Mouse (Mus musculus) megakaryocyte-erythroid progenitor cell, adult 5-6 weeks (primary cell): ENCODE data around the gene Vwa7. TPM values are rescaled to one million over a fixed set of nuclear protein-coding genes. Genes with fewer than 3 reads are reported as not detected.
"Not testable (repeated sequence)": the region's sequence is repeated elsewhere in the genome, so short reads cannot be mapped to it uniquely, and the experiment has no call there.

ENCODE experiments used
- ATAC-seq: replicated peaks from 2 replicates; pipeline ENCODE4 v1.8.0; 2016; ENCODE audit warnings: mild to moderate bottlenecking, inconsistent platforms; ENCODE audit not compliant: severe bottlenecking, poor library complexity, low FRiP score, low TSS enrichment
- total RNA-seq, 2 experiments: library from RNA; stranded (forward) in 1 of 2; stranded (reverse) in 1 of 2; fragments of 200-1000, 215-1000 nt in 1 of 2; fragments of >200 nt in 1 of 2; fragmentation: Nextera tagmentation in 1 of 2; gene quantifications; 2 replicates each; pipeline ENCODE4 v1.2.3; 2014 to 2017

Gene Vwa7
- total RNA-seq, 2 experiments from 2014 or later = 0.19 to 0.31 TPM

DNA sequence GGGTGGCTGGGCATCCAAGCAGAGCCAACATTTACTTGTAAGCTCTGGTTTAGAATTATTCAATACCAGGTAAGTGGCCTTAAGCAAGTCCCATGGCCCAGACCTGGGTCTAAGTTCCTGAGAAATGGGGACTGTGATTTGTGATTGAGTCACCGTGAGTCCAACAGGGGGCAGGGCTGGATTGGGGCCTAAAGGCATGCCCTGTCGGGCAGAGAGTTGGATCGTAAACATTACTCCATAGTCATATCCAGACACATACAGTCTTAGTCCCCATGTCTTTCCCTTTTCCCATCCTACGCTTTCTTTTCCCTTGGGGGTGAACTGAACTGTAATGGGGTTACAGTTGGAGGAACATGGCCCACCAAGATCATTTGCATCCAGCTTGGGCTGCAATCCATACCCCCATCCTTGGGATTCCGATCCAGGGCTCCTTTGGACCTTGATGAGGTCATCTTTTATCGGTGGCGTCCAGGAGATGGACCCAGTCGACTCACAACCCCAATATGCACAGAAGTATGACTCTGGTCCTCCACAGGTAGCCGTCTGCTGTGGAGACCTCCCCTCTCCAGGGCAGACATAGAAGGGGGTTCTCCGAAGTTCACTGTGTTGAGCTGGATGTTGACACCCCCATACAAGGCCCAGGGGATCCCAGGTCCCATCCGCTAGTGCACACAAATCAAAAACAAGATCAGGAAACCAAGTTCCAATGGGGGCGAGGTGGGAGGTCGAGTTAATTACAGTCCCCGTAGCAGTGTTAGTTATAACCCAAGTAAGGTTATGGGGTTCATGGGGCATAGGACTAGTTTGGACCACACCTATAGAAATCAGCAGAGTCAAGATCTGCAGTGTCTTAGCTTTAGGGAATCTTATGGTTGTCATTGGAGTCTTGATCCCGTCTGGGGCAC is 17.6 kb upstream of the Vwa7 start:
- no peak for ATAC-seq

DNA sequence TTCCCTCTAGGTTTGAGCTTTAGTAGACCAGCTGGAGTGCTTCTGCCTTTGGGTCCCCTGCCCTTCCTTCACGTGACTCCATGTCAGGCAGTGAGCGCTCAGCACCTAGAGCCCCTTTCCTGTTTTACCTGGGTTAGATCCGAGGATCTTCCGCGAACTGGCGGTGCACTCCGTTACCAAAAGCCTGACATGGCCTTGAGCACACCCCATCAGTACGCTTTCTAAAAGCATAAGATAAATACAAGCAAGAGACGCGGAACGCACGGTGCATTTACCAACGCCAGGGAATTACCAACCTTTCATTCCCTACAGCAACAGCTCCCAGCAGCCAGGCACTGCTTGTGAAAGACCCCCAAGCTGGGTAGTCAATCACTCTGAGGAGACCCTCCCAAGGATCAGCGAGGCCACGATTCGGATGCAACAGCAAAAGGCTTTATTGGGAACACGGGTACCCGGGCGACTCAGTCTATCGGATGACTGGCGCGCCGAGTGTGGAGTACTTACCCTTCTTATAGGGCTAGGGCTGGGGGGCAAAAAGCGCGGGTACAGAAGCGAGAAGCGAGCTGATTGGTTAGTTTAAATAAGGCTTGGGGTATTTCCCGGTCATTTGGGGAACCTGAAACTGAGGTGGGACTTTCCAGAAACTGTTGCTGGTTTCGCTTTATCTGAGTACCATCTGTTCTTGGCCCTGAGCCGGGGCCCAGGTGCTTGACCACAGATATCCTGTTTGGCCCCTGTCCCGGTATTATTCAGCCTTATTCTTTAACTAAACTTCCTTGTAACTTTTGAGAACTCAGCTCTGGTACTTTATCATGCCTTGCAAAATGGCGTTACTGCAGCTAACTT is 16.3 kb upstream of the Vwa7 start:
- ATAC-seq = peak; percentile 20; the same call in 1 of the 2 replicates

DNA sequence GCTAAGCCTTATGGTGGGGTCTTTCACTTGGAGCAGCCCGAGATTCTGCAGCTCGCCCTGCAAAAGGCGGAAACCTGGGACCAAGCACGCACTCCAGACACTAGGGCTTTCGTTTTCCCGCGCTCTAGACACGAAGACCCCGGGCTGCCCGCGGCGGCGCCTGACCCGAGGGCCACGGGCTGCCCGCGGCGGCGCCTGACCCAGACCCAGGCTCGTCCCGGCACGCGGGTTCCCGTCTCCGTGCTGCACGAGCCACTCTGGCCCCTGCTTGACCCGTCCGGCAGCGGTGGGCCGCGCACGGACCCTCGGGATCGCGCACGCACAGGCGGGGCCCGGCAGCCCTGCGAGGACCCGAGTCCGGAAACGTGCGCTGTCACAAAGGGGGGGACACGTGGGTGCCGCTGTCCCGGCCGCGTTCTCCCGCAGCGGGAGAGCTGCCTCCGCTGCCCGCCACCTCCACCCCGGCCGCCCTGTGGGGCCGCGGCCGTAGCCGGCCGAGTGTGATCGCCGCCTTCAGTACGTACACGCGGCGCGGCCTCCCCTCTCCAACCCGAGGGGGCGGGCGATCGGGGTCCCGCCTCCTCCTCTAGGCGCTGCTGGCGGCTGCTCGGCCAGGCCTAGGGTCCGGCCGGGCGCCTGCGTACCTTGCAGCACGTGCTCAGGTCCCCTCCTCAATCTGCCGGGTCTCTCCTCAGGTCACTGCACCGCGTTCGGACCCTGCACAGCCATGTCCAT is 15.5 kb upstream of the Vwa7 start, which contains the start of gene Vars:
TSS of gene Vars (plus strand) at position 271 of the 735 bp plus-strand sequence.
- ATAC-seq = peak; percentile 23

DNA sequence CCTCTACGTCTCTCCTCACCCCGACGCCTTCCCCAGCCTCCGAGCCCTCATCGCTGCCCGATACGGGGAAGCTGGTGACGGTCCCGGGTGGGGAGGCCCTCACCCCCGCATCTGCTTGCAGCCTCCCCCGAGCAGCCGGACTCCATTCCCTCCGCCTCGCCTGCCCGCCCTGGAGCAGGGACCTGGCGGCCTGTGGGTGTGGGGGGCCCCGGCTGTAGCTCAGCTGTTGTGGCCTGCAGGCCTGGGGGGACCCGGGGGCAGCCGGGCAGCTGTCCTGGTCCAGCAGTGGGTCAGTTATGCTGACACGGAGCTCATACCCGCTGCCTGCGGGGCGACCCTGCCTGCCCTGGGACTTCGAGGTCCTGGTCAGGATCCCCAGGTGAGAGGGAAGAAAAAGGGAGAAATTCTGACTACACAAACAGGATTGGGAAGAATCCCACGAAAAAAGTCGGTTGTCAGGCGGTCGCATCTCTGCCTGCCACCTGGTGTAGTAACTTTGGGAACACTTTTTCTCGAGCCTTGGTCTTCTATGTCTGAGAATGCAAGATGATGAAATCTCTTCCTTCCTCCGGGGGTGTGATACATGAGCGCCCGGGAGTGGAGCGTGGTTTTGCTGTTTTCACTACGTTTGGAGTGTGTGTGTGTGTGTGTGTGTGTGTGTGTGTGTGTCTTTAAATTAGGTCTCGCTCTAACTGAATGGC is 14.8 kb upstream of the Vwa7 start:
- peak; percentile 5 for ATAC-seq

DNA sequence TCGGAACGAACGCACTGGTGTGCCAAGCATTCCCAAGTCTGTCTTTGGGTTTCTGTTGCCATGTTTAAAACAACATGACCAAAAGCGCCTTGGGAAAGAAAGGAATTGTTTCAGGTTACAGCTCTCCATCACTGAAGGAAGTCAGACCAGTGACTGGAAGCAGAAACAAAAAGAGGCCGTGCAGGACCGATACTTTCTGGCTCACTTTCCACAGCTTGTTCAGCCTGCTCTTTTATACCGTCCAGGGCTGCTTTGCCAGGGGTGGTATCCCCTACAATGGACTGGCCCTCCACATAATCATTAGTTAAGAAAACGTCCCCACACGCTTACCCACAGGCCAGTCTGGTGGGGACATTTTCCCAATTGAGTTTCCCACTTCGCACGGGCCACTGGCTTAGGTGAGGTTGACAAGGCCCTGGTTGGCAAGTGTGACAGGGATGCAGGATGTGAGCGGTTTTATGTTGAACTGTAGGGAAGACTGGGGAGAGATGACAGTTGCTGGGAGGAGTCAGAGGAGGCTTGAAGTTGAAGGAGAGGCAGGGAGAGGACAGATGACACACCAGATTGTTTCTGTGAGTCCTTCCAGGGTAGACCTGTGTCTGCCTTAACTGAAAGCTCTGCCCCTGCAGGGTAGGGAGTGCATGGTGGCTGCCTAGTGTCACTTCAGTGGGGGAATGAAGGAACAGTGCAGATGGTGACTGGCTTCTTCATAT is 14.1 kb upstream of the Vwa7 start:
- peak; percentile 49 for ATAC-seq

DNA sequence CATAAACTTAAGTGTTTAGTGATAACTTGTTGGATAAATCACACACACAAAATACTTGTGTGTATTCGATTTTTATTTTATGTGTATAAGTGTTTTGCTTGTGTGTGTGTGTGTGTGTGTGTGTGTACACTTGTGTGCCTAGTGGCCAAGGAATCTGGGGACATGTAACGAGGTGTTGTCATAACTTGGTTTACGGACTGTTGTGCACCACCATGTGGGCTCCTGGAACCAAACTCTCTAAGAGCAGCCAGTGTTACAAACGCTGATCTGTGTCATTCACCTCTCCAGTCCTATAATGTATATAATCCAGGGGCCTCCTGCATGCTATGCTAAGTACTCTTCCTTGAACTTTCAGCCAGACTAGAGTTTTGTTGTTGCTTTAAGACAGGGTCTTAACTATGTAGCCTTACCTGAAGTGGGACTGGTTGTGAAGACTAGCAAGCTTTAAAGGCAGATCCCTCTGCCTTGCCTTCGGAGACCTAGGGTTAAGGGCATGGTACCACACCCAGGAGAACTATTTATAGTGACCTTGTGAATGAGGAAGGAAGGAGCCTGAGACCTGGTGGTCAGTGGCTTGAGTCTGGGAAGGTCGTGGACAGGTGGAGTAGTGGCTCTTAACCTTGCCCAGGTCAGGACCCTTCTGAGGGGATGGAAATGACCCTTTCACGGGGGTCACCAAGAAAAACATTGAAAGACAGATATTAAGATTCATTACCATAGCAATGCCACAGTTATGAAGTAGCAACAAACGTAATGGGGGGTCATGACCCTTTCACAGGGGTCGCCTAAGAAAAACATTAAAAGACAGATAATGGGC is 13.1 kb upstream of the Vwa7 start:
- ATAC-seq = no peak

DNA sequence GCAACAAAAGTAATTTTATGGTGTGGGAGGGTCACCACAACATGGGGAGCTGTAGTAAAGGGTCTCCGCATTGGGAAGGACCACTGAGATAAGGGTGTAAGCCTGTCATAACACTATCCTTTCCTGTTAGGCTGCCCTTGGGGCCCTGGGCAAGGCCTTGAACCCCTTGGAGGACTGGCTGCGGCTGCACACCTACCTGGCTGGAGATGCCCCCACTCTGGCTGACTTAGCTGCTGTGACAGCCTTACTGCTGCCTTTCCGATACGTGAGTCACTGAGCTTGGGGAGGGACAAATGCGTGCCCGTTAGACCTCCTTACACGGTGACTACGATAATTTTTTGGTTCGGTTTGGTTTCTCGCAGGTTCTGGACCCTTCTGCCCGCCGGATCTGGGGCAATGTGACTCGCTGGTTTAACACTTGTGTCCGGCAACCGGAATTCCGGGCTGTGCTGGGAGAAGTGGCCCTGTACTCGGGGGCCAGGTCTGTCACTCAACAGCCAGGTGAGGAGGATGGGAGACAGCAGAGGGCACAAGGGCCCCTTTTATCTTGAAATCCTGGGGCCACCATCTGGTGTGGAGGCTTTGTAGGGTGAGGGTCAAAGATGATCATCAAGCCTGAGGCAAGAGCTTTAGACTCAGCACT is 12.2 kb upstream of the Vwa7 start:
- ATAC-seq = no peak

DNA sequence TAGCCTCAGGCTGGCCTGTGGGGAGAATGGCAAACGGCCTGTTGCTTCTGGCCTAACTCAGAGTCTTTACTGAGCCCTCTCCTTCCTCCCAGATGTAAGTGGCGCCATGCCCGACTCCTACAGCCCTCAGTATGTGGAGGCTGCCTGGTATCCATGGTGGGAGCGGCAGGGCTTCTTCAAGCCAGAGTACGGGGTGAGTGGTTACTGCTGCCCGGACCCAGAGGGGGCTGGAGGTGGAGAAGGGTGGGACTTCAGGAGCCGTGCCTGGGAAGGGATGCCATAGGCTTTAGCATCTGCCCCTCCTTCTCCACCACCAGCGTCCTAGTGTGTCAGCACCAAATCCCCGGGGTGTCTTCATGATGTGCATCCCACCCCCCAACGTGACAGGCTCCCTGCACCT is 11.2 kb upstream of the Vwa7 start:
- ATAC-seq = no peak

DNA sequence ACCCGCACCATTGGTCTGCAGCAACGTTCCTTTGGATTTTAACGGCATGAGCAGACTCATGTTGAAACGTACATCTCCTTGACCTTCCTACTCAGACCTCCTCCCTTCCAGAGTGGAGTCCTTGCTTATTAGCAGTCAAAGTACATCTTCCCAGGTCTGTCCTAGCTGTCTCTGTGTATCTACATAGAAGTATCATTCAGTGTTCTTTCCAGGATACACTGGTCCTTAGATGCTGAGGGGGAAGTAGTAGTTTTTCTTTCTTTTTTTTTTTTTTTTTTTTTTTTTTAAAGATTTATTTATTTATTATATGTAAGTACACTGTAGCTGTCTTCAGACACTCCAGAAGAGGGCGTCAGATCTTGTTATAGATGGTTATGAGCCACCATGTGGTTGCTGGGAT is 10.5 kb upstream of the Vwa7 start:
- not testable (repeated sequence) for ATAC-seq

DNA sequence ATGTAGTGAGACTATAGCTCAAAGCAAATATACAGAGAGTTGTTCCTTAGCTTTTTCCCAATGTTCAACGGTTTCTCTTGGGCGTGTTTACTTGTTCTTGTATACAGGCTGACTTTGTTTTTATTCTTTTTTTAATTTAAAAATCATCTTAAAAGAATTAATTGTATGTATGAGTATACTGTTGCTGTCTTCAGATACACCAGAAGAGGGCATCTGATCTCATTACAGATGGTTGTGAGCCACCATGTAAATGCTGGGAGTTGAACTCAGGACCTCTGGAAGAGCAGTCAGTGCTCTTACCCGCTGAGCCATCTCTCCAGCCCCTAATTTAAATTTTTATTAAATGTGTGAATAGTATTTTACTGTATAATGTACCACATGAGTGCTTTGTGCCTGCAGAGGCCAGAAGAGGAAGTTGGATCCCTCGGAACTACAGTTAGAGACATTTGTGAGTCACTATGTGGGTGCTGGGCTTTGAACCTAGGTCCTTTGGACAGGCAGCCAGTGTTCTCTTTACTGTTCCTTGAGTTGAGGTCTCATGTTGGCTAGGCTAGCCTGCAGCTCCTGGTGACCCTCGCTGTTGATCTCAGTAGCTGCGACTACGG is 8.9 kb upstream of the Vwa7 start:
- no peak for ATAC-seq

DNA sequence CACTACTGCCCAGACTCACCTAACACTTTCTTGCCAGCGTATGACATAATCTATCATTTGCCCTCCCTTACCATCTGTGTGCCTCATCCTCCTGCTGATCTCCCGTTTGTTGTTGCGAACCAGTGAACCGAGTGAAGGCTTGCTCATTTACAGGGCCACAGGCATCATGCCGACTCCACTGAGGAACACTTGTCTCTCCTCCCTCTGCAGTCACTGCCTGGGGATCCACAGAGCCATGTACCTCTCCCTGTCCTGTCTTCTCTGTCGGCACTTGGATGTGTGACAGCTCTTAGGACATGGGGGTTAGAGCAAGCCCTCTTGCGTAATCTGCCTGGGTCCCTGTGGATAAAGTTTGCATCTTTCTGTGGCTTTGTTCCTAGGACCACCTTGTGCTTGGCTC is 6.8 kb upstream of the Vwa7 start:
- no peak for ATAC-seq

DNA sequence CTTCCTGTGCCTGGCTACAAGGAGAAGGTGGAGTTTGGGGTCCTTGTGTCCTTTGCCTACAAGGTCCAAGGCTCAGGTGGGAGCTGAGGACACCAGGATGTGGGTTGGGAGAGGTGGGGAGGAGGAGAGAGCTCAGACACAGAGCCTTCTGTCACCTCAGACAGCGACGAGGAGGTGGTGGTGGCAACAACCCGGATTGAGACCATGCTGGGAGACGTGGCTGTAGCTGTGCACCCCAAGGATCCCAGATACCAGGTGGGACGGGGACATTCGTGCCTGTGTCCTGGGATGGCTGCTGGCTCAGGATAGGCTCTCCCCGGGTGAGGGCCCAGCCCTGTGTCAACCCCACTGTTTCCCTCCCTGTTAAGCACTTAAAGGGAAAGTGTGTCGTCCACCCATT is 4.9 kb upstream of the Vwa7 start:
- no peak for ATAC-seq

DNA sequence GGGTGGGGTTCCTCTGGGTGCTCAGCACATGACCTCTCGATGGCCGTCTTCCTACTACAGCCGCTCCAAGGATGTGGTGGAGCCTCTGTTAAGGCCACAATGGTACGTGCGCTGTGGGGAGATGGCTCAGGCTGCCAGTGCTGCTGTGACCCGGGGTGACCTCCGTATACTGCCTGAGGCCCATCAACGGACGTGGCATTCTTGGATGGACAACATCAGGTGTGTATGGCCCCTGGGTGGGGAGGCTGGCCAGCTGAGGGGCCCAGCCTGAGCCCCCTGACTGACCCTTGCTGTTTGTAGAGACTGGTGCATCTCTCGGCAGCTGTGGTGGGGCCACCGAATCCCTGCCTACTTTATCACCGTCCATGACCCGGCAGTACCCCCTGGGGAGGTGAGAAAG is 3.9 kb upstream of the Vwa7 start:
- ATAC-seq = no peak

DNA sequence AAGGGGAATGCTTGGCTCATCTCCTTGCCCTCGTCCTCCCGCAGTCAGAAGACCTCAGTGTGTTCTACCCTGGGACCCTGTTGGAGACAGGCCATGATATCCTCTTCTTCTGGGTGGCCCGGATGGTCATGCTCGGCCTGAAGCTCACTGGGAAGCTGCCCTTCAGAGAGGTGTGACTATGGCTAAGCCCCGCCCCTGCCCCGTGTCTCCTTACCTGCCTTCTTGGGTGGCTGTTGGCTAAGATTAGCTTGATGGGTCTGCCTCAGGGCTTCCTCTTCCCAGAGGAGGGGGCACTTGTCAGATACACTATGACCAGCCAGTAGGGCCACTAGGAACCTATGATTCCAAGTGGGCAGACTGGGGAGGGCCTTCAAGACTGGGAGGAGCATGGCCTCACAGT is 3.2 kb upstream of the Vwa7 start:
- ATAC-seq = no peak

DNA sequence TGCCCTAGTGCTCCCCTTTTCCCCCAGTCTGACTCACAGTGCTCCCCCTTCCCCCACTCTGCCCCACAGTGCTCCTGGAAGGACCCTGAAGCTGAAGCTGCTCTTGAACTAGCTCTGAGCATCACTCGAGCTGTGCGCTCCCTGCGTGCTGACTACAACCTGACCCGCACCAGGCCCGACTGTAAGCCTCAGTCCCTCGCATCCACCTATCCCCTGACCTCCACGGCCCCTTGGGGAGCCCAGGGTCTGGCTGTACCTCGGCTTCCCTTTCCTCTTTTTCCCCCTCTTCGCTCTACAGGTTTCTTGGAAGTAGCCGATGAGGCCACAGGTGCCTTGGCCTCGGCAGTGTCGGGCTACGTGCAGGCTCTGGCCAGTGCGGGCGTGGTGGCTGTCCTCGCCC is 1.1 kb upstream of the Vwa7 start:
- no peak for ATAC-seq

DNA sequence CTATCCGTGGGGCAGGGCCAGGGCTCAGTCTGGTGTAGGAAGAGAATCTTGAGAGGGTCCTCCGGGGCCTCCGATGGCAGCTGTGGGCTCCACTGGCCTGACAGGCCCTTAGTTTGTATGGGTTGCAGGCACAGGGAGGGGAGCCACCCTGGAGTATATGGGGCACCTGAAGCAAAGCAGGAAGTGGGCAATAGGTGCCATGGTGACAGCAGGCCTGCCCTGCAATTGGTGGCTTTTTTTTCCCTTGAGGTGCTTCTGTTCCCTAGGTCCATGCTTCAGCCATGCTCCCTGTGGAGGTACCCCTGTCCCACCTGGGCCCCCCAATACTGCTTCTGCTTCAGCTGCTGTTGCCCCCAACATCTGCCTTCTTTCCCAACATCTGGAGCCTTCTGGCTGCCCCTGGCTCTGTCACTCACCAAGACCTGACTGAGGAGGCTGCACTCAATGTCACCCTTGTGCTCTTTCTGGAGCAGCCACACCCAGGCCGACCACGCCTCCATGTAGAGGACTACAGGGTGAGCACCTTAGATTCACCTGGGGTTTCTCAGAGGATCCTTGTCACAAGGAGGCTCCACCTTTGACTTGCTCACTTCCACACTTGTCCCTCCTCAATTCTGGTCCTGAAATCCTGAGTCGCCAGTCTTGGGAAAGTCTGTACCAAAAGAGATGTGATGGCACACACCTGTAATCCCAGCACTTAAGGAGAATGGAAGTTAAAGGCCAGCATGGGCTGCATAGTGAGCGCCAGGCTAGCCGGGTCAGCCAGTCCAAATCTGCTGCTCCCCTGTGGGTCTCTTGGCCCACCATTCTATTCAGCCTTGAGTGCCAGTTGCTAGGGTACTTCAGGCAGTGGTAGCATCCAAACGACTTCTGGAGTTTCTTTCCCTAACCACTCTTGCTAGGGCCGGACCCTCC is 669 bp downstream of the Vwa7 start:
- no peak for ATAC-seq
